Mouse (Mus musculus): ENCODE data around the gene Cep112. TPM values are rescaled to one million over a fixed set of nuclear protein-coding genes. Genes with fewer than 3 reads are reported as not detected.
"Not testable (repeated sequence)": the region's sequence is repeated elsewhere in the genome, so short reads cannot be mapped to it uniquely, and the experiment has no call there.

Cep112 gene
- total RNA-seq, 1 experiment from 2014 or later, result 2.3 TPM

DNA sequence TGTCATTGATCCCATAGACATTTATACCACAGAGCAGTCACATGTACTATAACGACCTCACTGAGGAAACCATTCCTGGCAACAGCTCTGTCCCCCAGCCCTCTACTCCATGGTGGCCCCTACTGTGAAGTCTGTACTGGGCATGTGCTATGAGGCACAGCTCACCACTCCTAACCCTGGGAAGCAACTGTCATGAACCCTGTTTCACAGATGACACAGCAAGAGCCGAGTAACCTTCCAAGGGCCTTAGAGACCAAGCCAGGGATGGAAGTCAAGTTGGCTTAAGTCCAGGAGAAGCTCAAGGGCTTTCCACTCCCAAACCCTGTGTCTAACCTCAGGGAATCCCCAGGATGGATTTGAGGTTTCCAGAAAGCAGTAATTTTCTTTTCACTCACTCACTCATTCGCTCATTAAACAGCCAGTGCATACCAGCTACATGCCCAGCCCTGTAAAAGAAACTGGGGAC, 433.4 kb downstream of the Cep112 start:
- ATAC-seq (replicated peaks; ENCODE audit: low read depth, poor library complexity, severe bottlenecking), result no peak

DNA sequence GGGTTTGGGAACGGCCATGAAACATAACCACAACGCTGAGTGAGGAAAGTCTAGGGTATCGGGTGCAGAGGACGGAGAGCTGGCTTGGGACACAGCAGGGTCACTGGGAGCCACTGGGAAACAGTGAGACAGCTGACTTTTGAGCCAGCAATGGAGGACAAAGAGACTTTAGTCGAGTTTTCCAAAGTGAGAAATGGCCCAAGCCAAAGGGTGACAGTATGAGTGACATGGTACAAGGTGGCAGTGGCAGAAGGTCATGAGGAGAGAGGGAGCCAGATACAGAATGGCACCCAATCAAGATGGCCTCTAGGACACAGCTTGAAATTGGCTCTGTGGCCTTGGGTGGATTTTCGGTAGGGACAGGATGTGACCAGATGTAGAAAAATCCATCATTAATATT, 433.9 kb downstream of the Cep112 start:
- no peak for ATAC-seq (replicated peaks; ENCODE audit: low read depth, poor library complexity, severe bottlenecking)

DNA sequence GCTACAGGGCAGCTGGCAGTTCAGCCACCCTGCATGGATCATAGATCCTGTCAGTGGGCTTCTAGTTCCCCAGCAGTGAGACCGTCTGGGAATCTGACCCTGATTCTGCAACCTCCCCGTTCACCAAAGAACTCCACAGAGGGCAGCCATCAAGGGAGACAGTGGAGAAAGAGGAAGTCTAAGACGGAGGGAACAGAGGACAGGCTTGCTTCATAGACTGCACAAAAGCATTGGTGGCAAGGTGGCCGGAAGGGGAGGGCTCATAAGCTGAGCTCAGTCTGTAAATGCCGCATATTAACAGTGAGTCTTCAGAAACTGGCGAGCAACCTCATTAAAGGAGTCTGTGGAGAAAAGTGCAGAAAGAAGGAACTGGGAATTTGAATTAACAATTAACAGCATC, 437.4 kb downstream of the Cep112 start:
- ATAC-seq (replicated peaks; ENCODE audit: low read depth, poor library complexity, severe bottlenecking), result no peak

DNA sequence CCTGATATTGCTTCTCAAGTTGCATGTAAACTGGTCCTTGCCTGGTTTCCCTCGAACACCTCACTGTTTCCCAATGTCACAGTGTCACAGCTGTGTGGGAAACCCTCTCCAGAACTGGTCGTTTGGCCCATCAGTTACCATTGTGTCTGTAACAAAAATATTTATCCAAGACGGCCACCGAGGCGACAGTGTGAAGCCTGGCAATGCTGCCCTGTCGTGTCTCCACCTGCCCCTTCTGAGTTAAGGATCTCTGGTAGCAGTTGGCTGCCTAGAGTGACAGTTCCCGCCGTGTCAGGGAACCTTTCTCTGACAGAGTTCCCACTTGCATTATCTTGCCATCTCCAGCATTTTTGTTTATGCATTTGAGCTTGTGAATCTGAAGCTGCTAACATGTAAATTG, 440.8 kb downstream of the Cep112 start:
- no peak for ATAC-seq (replicated peaks; ENCODE audit: low read depth, poor library complexity, severe bottlenecking)

DNA sequence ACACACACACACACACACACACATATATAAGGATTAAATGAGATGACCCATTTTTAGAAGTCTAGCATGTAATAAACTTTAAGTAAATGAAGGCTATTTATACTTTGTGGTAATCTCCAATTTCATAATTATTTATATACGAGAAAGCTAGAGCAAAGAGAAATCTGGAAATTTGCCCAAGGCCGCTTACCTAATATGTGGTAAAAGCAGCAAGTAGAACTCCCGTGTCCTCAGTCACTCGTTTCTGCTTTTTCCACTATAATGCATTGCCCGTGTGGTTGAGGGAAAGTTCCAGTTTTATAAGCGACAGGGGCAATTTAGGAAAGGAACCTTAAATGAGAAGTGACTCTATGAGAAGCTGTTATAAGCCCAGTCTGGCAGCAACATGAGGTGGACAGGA, 442.5 kb downstream of the Cep112 start:
- 0 out of 2 replicates have a peak, but pooled peaks have one; percentile 18 for ATAC-seq (replicated peaks; ENCODE audit: low read depth, poor library complexity, severe bottlenecking)

DNA sequence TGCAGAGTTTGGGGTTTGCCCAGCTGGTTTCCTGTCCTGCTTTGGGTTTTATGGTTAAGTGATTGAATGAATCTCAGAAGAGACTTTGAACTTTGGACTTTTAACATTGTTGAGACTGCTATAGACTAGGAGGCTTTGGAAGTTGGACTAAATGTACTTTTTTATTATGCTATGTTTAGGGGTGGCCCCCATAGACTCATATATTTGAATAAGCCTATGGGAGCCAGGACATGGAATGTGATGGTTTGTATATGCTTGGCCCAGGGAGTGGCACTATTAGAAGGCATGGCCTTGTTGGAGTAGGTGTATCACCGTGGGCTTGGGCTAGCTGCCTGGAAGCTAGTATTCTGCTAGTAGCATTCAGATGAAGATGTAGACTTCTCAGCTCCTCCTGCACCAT, 446.3 kb downstream of the Cep112 start:
- not testable (repeated sequence) for ATAC-seq (replicated peaks; ENCODE audit: low read depth, poor library complexity, severe bottlenecking)

DNA sequence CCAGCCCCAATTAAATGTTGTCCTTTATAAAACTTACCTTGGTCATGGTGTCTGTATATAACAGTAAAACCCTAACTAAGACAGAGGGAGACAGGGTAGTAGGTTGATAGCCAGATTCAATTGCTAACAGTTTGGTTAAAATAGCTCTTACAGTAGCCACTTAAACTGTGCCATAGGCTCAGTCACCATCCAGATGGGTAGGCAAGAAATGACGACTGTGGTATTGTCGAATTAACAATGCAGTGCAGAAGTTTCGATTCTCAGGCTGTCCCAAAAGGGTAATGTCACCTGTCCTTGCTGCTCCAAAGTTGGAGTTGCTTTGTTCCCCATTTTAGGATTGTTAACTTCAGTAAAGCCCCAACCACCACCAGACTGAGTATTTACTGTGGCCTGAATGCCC, 446.8 kb downstream of the Cep112 start:
- no peak for ATAC-seq (replicated peaks; ENCODE audit: low read depth, poor library complexity, severe bottlenecking)

DNA sequence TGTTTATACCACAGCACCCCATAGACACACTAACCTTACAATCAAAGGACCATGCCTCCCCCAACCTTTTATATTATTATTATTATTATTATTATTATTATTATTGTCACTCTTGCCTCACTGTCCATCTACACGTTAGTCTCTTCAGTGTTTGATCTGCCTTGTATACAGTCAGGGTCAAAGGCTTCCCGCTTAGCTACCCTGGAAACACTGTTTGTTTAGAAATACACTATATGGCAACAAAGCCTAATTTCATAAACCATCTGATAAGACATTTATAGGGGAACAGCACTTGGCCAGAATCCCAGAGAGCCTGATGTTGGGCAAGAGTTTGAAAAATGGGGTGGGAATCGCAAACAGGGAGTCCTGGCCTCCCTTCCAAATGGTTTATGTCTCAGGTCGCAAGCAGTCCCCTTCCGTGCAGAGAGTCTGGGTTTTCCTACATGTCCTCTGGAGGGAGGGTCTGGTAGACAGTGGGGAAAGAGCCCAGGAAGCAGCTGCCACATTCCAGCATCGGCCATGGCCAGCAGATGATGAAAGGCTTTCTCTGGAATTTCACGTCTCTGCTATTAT, 451.7 kb downstream of the Cep112 start:
- ATAC-seq (replicated peaks; ENCODE audit: low read depth, poor library complexity, severe bottlenecking), result no peak

DNA sequence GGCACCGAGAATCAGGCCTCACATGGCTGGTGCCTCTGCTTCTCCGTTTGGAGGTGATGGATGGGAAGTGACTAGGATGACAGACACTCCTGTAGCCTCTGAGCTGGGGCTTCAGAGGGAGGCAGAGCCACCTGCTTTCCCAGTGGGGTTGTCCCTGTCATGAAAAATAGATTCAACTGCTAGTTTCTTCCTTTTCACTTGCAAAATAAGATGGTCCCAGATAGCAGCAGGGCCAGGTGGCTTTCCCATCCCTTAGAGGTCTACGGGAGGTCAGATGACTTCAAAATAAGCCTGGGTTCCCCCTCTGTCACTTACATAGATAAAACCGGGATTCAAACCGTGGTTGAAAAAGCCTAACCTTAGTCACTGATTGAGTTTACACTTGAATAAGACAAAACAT, 452.5 kb downstream of the Cep112 start:
- ATAC-seq (replicated peaks; ENCODE audit: low read depth, poor library complexity, severe bottlenecking), result no peak

DNA sequence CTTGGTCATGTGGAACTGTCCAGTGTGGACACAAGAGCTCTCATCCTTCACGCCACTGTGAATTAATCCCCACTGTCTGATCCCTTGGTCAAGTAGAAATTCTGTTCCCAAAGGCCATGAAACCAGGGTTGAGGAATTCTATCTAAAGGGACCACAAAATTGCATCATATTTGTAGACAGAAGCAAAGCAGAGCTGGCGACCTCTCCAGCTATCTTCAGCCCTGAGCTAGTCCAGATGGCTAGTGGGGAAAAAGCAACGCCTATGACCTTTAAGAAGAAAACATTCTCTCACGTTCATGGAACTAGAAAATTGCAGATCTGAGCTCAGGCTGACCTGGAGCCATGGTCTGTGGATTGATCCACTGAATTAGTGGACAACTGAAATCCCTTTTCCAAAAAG, 455.6 kb downstream of the Cep112 start:
- ATAC-seq (replicated peaks; ENCODE audit: low read depth, poor library complexity, severe bottlenecking), result no peak

DNA sequence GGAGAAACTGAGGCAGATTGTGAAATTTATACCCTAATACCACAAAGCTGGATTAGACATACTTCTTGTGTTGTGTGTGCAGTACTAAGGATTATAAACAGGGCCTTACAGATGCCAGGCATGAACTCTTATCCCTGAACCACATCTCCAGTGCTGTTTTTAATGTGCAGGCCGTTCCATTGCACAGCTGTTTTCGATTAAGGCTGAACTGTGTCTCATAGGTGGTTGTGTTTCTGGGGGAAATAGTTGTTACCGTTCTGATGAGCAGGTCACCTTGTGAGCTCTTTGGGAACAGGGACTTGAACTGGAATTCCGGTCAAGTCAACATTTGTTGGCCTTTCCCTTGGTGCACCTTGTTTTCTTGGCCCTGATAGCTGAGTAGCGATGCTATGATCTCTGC, 456.7 kb downstream of the Cep112 start:
- no peak for ATAC-seq (replicated peaks; ENCODE audit: low read depth, poor library complexity, severe bottlenecking)

DNA sequence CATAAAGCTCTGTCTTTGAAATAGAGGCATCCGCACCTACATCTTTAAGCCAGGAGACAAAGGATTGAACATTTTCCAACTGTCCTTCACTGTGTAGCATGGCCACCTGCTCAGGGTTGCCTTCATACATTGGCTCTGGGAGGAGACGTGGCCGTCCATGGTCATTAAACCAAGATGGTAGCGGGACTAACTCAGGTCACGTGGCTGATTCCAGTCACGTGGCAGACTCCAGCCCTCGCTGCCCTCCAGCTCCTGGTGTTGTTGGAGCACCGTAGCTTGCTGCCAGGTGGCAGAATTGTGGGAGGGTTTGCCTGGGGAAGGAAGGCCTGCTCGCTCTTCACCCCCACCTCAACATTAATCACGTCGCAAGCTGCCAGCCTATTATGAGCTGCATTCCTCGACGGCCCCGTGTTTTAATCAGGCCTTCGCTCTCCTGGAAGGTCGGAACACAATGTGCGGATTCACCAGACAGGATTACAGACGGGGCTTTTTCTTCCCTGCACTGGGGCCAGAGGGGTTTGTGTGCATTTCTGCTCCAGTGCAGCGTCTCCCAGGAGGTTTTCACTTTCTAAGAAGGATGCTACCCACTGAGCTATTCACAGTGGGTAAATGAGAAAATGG, 460.4 kb downstream of the Cep112 start:
- no peak for ATAC-seq (replicated peaks; ENCODE audit: low read depth, poor library complexity, severe bottlenecking)

DNA sequence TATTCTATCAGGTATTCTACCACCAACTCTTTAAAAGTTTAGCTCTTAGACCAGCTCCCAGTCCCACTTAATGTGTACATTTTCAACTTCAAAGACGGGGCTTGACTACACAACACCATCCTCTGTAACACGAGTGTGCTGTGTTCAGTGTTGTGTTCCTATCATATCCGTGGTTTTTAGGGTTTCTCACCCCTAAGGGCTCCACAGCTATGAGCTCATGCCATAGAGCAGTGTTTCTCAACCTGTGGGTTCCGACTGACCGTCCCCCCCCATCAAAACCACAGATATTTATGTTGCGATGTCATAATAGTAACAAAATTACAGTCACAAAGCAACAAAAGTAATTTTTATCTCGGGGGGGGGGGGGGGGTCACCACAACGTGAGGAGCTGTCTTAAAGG, 461.1 kb downstream of the Cep112 start:
- ATAC-seq (replicated peaks; ENCODE audit: low read depth, poor library complexity, severe bottlenecking), result no peak

DNA sequence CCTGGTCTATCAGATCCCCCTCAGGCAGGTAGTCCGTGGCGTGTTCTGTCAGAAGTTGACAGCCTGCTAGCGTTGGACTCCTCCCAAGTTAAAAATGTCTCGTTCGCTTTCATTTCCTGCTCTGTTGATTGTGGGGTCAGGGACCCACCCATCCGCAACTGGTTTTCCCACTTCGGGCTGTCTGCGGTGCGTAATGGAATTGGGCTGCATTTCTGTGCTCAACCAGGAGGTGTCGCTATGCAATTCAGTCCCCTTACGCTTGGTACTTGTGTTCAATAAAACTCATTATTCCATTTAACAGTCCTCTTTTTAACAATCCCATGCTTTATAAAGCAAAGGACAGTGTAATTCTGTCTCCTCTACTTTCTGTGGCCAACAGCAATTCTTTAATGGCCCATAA, 464.1 kb downstream of the Cep112 start:
- 0 out of 2 replicates have a peak, but pooled peaks have one; percentile 52 for ATAC-seq (replicated peaks; ENCODE audit: low read depth, poor library complexity, severe bottlenecking)

DNA sequence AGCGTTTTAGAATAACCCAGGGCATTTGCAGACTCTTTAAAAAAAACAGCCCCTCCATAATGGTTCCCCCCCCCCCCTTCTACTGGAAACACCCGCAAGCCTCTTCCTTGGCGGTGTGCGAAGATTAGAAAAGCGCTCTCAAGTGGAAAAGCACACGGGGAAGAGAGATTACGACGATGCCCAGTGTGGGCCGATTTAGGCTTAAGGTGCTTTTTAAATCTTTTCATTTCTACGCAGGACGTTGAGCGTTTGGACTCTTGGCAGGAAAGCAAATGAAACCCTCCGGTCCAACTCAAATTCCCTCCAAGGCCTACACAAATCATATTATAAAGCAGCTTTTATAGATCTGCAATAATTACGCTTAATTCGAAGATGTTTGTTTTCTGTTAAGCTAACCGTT, 465.6 kb downstream of the Cep112 start:
- no peak for ATAC-seq (replicated peaks; ENCODE audit: low read depth, poor library complexity, severe bottlenecking)

DNA sequence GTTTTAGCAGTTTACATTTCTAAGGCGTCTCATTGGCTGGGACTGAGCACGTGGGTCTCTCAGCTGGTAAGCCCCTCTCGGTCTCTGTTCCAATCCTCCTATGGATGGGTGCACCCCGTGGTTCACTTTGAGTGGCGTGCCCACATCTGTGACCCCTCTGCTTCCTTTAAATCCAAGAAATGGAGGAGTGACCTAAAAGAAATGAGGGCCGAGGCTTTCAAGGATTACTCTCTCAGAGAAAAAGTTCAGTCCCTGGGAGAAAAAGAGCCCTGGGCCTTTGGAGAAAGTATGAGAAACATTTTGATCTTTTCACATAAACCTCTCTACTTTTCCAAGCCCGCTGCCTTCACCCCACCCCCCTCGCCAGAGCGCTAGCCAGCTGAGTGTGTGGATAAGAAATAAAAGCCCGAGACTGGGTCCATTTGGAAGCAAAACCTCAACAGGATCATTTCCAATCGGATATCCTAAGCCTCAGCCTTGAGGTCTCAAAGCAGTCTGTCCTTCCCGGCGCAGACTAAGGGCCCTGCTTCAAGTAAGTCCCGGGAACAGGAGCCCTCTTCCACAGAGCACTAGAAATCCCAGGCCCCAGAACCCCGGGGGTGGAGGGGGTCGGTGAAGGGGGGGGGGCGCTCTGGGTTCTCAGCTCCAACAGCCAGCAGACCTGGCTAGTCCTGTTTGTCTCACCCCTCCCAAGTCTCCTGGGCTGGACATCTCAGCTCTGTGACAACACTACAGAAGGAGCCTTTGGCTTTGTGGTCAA, 466.3 kb downstream of the Cep112 start:
- no peak for ATAC-seq (replicated peaks; ENCODE audit: low read depth, poor library complexity, severe bottlenecking)

DNA sequence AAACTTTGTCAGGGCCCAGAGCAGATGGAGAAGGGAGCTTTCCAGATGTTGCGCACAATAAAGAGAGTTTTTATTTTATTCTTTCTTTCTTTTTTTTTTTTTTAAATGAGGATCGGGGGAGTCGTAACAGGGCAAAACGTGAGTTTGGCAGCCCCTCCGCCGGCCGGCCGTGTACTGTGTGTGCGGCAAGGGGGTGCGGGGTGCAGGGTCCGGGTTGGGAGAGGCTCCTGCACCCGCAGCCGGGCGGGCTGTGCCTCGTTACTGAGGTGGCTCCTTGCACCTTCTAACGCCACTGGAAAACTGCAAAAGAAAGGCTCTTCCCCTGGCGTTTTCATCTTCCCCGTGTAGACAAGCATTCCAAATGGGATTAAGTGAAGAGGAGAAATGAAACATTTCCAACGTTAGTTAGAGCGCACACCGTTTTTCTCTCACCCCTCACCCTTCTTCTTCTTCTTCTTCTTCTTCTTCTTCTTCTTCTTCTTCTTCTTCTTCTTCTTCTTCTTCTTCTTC, 466.9 kb downstream of the Cep112 start:
- no peak for ATAC-seq (replicated peaks; ENCODE audit: low read depth, poor library complexity, severe bottlenecking)

DNA sequence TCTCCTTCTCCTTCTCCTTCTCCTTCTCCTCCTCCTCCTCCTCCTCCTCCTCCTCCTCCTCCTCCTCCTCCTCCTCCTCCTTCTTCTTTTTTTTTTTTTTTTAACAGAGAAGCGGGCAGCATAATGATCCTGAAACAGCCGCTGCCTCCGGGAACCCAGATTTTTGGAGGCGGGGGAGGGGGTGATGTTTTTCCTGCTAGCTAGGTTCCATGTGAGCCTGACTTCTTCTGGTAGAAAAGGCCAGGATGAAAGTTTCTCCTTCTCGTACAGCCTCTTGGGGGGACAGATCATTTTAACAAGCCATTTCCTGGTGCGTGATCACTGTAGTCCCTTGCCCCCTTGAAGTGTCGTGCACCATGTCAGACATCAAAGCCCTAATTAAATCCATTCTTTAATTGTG, 467.4 kb downstream of the Cep112 start:
- no peak for ATAC-seq (replicated peaks; ENCODE audit: low read depth, poor library complexity, severe bottlenecking)

DNA sequence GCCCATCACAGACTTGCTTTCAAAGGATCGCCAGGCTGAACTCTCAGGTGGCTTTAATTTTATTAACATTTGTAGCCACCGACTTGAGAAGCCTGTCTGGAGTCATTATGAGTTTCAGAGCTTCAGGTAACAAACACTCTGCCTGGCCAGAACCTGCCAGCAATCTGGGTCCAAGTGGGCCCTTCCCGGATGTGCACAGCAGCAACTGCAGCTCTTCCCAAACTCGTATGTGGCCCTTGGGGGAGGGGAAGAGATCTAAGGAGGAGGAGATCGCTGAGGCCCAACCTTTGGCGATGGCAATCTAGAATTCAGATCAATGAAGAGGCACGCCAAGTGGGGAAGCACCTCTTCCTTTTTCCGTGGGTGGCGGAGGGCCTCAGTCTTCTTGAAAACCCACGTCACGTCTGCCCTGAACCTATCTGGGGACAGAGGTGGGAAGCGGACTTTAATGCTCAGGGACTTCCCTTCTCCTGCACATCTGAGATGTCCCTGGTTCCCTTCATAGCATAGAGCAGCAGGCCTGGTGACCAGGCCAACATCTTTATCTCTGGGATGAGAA, 468.3 kb downstream of the Cep112 start:
- no peak for ATAC-seq (replicated peaks; ENCODE audit: low read depth, poor library complexity, severe bottlenecking)

DNA sequence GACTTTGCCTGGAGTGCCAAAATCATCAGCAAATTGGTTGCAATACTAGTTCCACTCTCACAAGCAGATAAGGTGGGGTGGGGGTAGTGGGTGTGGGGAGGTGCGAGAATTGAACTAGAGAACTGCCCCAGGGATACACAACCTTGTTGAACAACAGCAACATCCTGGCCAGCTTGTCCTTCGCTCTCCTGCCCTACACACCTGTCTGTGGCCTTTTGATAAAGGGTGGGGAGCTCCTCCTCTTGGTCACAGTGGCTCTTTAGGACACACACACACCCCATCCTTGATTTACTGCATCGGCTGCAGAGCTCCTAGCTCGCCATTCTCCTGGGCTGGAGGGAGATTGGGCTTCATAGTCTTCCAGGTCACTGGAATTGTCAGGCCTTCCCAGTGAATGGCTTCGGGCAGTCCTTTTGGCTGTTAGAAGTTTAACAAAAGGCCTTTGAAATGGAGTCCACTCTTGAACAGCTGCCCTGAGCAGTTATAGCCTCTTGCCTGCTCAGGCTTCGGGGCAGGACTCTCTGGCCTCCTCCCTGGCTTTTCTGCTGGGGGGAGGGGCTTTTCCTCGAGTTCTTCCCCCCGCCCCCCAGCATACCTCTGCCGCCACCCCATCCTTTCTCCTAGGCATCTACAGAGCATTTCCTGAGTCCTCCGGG, 469.0 kb downstream of the Cep112 start:
- no peak for ATAC-seq (replicated peaks; ENCODE audit: low read depth, poor library complexity, severe bottlenecking)
